Mouse (Mus musculus): ENCODE data around the gene Mdga2. TPM values are rescaled to one million over a fixed set of nuclear protein-coding genes. Genes with fewer than 3 reads are reported as not detected.
A peak's percentile ranks its signal among the peaks of the same experiment; 100 is the strongest.

Mdga2 gene
- polyA plus RNA-seq (2012; rRNA removed) (2.8 and 6.2 TPM in 2 replicates), polyA plus RNA-seq (2014; fragmentation: Nextera tagmentation; extraction: Ambion mirVana) (3.0 and 4.6 TPM in 2 replicates)

GRCm38 (mm10) chr12:67222221-67223025 lies at the start of gene Mdga2:
Gene Mdga2 (minus strand): TSS chr12:67222549.
- no peak for TF ChIP-seq POLR2A (IDR thresholded peaks at IDR 0.05; ENCODE audit: borderline replicate concordance, extremely low read depth, insufficient read depth, insufficient read length)
- Histone ChIP-seq H3K36me3 (ENCODE audit: control insufficient read depth, insufficient read depth, low read length) (no peaks in the 10 kb centered on the region), H3K27me3 (ENCODE audit: control insufficient read depth, insufficient read depth, low read length) (peaks cover 36% of the 10 kb centered on the region; the same call in 1 of the 2 replicates), H3K4me2 (replicated peaks; ENCODE audit: low read depth, low read length, severe bottlenecking) (peak within 1 kb of the TSS; percentile 99), H3K4me1 (ENCODE audit: control insufficient read depth, insufficient read depth, low read length) (no peaks in the 10 kb centered on the region), H3K9ac (ENCODE audit: low read depth, low read length, severe bottlenecking) (peak within 1 kb of the TSS; percentile 55), H3K27ac (replicated peaks; ENCODE audit: low read depth, low read length) (no peak within 1 kb of the TSS), H3K9me3 (ENCODE audit: control insufficient read depth, low read length) (no peaks in the 10 kb centered on the region), H3K4me3 (replicated peaks; ENCODE audit: low read length) (peak within 1 kb of the TSS; percentile 58)
- 3% methylated on average over 52 of the region's 61 CpGs for WGBS
- ATAC-seq (ENCODE audit: low FRiP score, low read depth) (peak; percentile 67), DNase-seq (ENCODE audit: low spot score) (peak; percentile 33)

- Histone ChIP-seq H3K4me2 (replicated peaks; ENCODE audit: low read depth, low read length, severe bottlenecking) (no peak overlapping the region), H3K27ac (replicated peaks; ENCODE audit: low read depth, low read length) (no peak overlapping the region), H3K9ac (ENCODE audit: low read depth, low read length, severe bottlenecking) (no peak overlapping the region), H3K9me3 (ENCODE audit: control insufficient read depth, low read length) (no peaks in the 10 kb centered on the region), H3K4me1 (ENCODE audit: control insufficient read depth, insufficient read depth, low read length) (no peaks in the 10 kb centered on the region), H3K4me3 (replicated peaks; ENCODE audit: low read length) (no peak overlapping the region), H3K27me3 (ENCODE audit: control insufficient read depth, insufficient read depth, low read length) (no peaks in the 10 kb centered on the region), H3K36me3 (ENCODE audit: control insufficient read depth, insufficient read depth, low read length) (no peaks in the 10 kb centered on the region)
- 84% methylated on average over 1 of the region's 1 CpGs for WGBS
- ATAC-seq (ENCODE audit: low FRiP score, low read depth) = no peak
- DNase-seq (ENCODE audit: low spot score) = peak; percentile 62
- TF ChIP-seq POLR2A (IDR thresholded peaks at IDR 0.05; ENCODE audit: borderline replicate concordance, extremely low read depth, insufficient read depth, insufficient read length) = no peak
Measured at GRCm38 (mm10) chr12:67267409-67267808, 45.1 kb upstream of the Mdga2 start.

DNA sequence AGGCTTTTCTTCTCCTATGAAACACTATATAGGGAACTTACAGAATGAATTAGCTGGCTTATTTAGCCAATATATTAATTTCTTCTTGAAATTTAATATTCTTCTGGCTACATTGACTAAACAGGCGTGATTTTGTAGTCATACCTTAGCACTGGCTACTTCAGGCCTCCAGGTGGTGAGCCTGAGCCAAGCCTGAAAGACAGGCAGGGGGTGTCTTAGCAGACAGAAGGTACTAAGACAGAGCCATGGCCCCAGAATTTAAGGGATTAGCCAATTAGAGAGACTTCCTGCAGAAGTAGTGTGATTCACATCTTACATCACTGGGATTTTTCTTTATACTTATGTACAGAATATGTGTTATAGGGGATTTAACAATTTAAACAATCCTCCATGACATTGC lies 1.2 kb upstream of the Mdga2 start:
- no peak for ATAC-seq (ENCODE audit: low FRiP score, low read depth)
- Histone ChIP-seq H3K4me1 (ENCODE audit: control insufficient read depth, insufficient read depth, low read length) (no peaks in the 10 kb centered on the region), H3K9me3 (ENCODE audit: control insufficient read depth, low read length) (no peaks in the 10 kb centered on the region), H3K27me3 (ENCODE audit: control insufficient read depth, insufficient read depth, low read length) (peaks cover 36% of the 10 kb centered on the region; the same call in 1 of the 2 replicates), H3K36me3 (ENCODE audit: control insufficient read depth, insufficient read depth, low read length) (no peaks in the 10 kb centered on the region), H3K4me2 (replicated peaks; ENCODE audit: low read depth, low read length, severe bottlenecking) (no peak overlapping the region), H3K27ac (replicated peaks; ENCODE audit: low read depth, low read length) (no peak overlapping the region), H3K4me3 (replicated peaks; ENCODE audit: low read length) (no peak overlapping the region), H3K9ac (ENCODE audit: low read depth, low read length, severe bottlenecking) (no peak overlapping the region)
- TF ChIP-seq POLR2A (IDR thresholded peaks at IDR 0.05; ENCODE audit: borderline replicate concordance, extremely low read depth, insufficient read depth, insufficient read length) = no peak
- 36% methylated on average over 1 of the region's 1 CpGs for WGBS
- DNase-seq (ENCODE audit: low spot score) = no peak

- no peak for TF ChIP-seq POLR2A (IDR thresholded peaks at IDR 0.05; ENCODE audit: borderline replicate concordance, extremely low read depth, insufficient read depth, insufficient read length)
- Histone ChIP-seq H3K36me3 (ENCODE audit: control insufficient read depth, insufficient read depth, low read length) (no peaks in the 10 kb centered on the region), H3K4me1 (ENCODE audit: control insufficient read depth, insufficient read depth, low read length) (no peaks in the 10 kb centered on the region), H3K27ac (replicated peaks; ENCODE audit: low read depth, low read length) (no peak overlapping the region), H3K4me2 (replicated peaks; ENCODE audit: low read depth, low read length, severe bottlenecking) (peak overlapping the region; percentile 99), H3K27me3 (ENCODE audit: control insufficient read depth, insufficient read depth, low read length) (peaks cover 36% of the 10 kb centered on the region; the same call in 1 of the 2 replicates), H3K9ac (ENCODE audit: low read depth, low read length, severe bottlenecking) (peak overlapping the region; percentile 55), H3K4me3 (replicated peaks; ENCODE audit: low read length) (peak overlapping the region; percentile 58), H3K9me3 (ENCODE audit: control insufficient read depth, low read length) (no peaks in the 10 kb centered on the region)
- DNase-seq (ENCODE audit: low spot score) = peak; percentile 11
- WGBS = under 1% methylated on average over 46 of the region's 78 CpGs
- ATAC-seq (ENCODE audit: low FRiP score, low read depth) = peak; percentile 51
Measured at GRCm38 (mm10) chr12:67221329-67222220, 774 bp downstream of the Mdga2 start.

DNA sequence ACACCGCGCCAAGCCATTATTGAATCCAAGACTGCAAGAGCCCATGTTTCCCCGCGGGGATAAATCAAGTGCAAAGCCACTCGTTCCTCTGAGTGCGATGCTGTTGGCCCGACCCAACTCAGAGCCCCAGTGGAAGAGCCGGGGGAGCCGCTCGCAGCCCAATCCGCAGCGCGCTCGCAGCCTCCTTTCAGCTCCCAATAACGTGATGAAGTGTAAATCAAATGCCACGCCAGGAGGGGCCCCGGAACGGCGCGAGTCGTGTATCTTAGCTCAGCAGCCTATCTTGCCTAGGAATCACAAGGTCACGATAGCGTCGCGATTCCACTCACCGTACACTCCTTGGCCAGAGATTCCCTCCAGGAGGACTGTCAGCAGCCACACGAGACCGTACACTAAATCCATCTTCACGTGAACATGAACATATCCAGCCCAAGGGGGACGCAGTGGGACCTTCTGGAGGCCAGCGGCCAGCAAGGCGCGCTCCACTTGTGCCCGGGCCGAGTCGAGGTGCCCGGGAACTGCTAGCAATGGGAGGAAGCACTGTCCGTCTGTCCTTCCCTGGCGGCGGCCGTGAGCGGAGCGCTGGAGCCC lies 1.6 kb downstream of the Mdga2 start:
- peaks cover 36% of the 10 kb centered on the region; the same call in 1 of the 2 replicates for H3K27me3 ChIP-seq (ENCODE audit: control insufficient read depth, insufficient read depth, low read length)
- H3K4me3 ChIP-seq (replicated peaks; ENCODE audit: low read length) = peak overlapping the region; percentile 58
- H3K9me3 ChIP-seq (ENCODE audit: control insufficient read depth, low read length) = no peaks in the 10 kb centered on the region
- no peaks in the 10 kb centered on the region for H3K4me1 ChIP-seq (ENCODE audit: control insufficient read depth, insufficient read depth, low read length)
- H3K9ac ChIP-seq (ENCODE audit: low read depth, low read length, severe bottlenecking) = peak overlapping the region; percentile 55
- ATAC-seq (ENCODE audit: low FRiP score, low read depth) = peak; percentile 13; the same call in 1 of the 2 replicates
- no peak overlapping the region for H3K27ac ChIP-seq (replicated peaks; ENCODE audit: low read depth, low read length)
- DNase-seq (ENCODE audit: low spot score) = peak; percentile 25
- no peak for TF ChIP-seq POLR2A (IDR thresholded peaks at IDR 0.05; ENCODE audit: borderline replicate concordance, extremely low read depth, insufficient read depth, insufficient read length)
- H3K4me2 ChIP-seq (replicated peaks; ENCODE audit: low read depth, low read length, severe bottlenecking) = peak overlapping the region; percentile 99
- 3% methylated on average over 42 of the region's 43 CpGs for WGBS
- H3K36me3 ChIP-seq (ENCODE audit: control insufficient read depth, insufficient read depth, low read length) = no peaks in the 10 kb centered on the region
